Mouse (Mus musculus) forebrain, embryonic 14.5 days (tissue): ENCODE measurements around the gene Gm10097. TPM values are rescaled to one million over a fixed set of nuclear protein-coding genes. Genes with fewer than 3 reads are reported as not detected.

Source experiments
- ATAC-seq: fragments of 200-750 bp; cut with Nextera tagmentation; 2 replicates; pipeline ENCODE4 v1.8.0; 2017; ENCODE audit warnings: mild to moderate bottlenecking, moderate library complexity
- DNase-seq: peaks from one replicate; pipeline ENCODE4 v3.0.0-alpha.2; 2015; ENCODE audit warnings: low spot score
- H3K27ac ChIP-seq: fragments of 300-500 bp; sonication (generic); 2 replicates; pipeline ENCODE4 v1.5.1; 2014; ENCODE audit warnings: low read depth, mild to moderate bottlenecking, control low read depth, low read length, moderate library complexity
- H3K27me3 ChIP-seq: fragments of 300-500 bp; sonication (generic); replicated peaks from 2 replicates; pipeline ENCODE4 v1.6.1; 2014; ENCODE audit warnings: low read length, control low read depth, mixed read lengths; ENCODE audit not compliant: control insufficient read depth, insufficient read depth
- H3K36me3 ChIP-seq: fragments of 300-500 bp; sonication (generic); 2 replicates; pipeline ENCODE4 v1.6.1; 2014; ENCODE audit warnings: low read length, control low read depth; ENCODE audit not compliant: control insufficient read depth, insufficient read depth
- H3K4me1 ChIP-seq: fragments of 300-500 bp; sonication (generic); 2 replicates; pipeline ENCODE4 v1.6.1; 2014; ENCODE audit warnings: antibody characterized with exemption, low read length, control low read depth; ENCODE audit not compliant: control insufficient read depth, insufficient read depth
- H3K4me2 ChIP-seq: fragments of 300-500 bp; sonication (generic); 2 replicates; pipeline ENCODE4 v1.6.1; 2014; ENCODE audit warnings: mild to moderate bottlenecking, control low read depth, low read length
- H3K4me3 ChIP-seq: fragments of 300-500 bp; sonication (generic); 2 replicates; pipeline ENCODE4 v1.5.1; 2014; ENCODE audit warnings: low read depth, low read length, control low read depth
- H3K9ac ChIP-seq: fragments of 300-500 bp; sonication (generic); 2 replicates; pipeline ENCODE4 v1.6.1; 2014; ENCODE audit warnings: mild to moderate bottlenecking, low read length, control low read depth, moderate library complexity
- H3K9me3 ChIP-seq: fragments of 300-500 bp; sonication (generic); replicated peaks from 2 replicates; pipeline ENCODE4 v1.6.1; 2016; ENCODE audit warnings: low read length, control low read depth, mixed read lengths; ENCODE audit not compliant: control insufficient read depth
- WGBS: fragments of 180-500 bp; shearing (Covaris S2); extraction: QIAGEN DNeasy Blood & Tissue Kit; methylation state at CpG from one replicate; pipeline ENCODE4 v1.1.7; 2014; 5-methylcytosine and 5-hydroxymethylcytosine counted together
- polyA plus RNA-seq: library from polyadenylated mRNA; unstranded; fragments of >200 nt; fragmentation: Nextera tagmentation; extraction: Ambion mirVana; gene quantifications from 2 replicates; pipeline ENCODE4 v1.2.1, GENCODE M21; 2014

Gm10097 gene
- not detected in 2 replicates for polyA plus RNA-seq

DNA sequence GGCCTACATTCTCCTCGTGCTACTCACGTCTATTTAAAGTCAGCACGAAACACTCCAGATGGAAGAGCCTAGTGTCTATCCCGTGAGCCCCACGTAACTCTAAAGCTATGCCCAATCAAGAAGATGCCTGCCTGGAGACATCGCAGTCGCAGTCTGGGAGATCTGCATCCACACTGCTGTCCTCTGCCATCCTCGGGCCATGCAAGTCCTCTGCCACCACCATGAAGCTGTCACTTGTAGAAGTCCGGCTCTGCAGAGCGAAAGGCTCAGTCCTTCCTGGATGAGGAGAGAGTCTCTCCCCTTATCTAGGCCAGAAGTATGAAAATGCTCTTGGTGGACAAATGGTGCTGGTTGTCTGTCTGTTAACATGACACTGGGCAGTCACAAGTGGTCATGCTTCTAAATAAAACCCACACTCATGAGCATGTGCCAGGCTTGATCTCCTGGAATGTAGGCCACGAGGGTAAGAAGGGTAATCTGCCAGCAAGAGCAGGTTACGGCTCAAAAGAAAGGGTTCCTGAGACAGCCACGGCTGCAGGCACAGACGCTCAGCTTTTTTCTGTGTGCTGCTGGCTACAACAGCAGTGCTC is at the start of gene Gm10097:
Gene Gm10097 (plus strand): TSS at position 517 of the 590 bp plus-strand sequence.
- Histone ChIP-seq H3K27me3 (no peaks in the 10 kb centered on the region), H3K36me3 (no peaks in the 10 kb centered on the region), H3K9ac (no peak within 1 kb of the TSS), H3K9me3 (no peaks in the 10 kb centered on the region), H3K27ac (no peak within 1 kb of the TSS), H3K4me3 (no peak within 1 kb of the TSS), H3K4me2 (no peak within 1 kb of the TSS), H3K4me1 (no peaks in the 10 kb centered on the region)
- ATAC-seq (no peak), DNase-seq (no peak)
- 85% methylated on average over 14 of the region's 14 CpGs for WGBS

DNA sequence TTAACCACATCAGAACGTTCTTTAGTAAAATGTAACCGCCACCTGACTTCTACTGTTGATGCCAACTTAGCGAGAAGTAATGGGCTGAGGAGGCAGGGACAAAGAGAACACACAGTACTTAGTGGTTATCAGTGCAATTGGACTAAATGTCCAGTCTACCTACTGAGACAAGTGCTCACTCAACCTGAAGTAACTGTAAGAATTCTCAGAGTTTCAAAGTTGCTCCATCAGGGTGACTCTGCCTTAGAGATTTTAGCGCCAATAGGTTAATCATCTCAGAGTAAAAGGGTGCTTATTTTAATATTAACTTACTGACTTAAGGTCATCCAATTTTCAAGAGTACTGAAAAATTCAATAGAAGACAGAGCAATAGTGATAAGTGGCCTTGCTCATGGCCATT is 43.1 kb upstream of the Gm10097 start:
- Histone ChIP-seq H3K4me2 (no peak overlapping the region), H3K27me3 (no peaks in the 10 kb centered on the region), H3K9ac (no peak overlapping the region), H3K4me3 (no peak overlapping the region), H3K36me3 (no peaks in the 10 kb centered on the region), H3K9me3 (no peaks in the 10 kb centered on the region), H3K4me1 (no peaks in the 10 kb centered on the region), H3K27ac (no peak overlapping the region)
- 90% methylated on average over 4 of the region's 4 CpGs for WGBS
- ATAC-seq (no peak), DNase-seq (no peak)

DNA sequence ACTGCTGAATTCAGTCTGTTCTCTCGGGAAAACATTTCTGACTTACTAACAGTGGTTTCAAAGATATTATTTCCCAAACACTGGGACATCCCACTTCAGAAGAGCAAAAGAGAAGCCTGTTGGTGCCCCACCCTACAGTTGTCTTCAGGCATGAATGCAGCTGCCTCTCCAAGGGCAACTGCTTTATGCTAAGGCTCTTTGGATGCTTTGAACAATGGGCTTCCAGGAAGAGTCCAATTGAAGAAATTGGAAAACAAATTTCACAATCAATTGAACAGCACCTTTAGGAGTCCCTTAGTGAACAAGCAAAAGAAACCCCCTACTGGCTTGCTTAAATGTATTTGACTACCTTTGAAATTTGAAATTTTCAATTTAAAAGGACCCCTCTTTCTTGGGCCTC is 41.8 kb upstream of the Gm10097 start:
- no peak overlapping the region for H3K27ac ChIP-seq
- ATAC-seq (no peak), DNase-seq (no peak)
- no peaks in the 10 kb centered on the region for H3K36me3 ChIP-seq
- no peak overlapping the region for H3K9ac ChIP-seq
- H3K4me1 ChIP-seq = no peaks in the 10 kb centered on the region; the same call in 1 of the 2 replicates
- H3K4me3 ChIP-seq = no peak overlapping the region
- WGBS = 73% methylated on average over 1 of the region's 1 CpGs
- no peaks in the 10 kb centered on the region for H3K9me3 ChIP-seq
- no peaks in the 10 kb centered on the region for H3K27me3 ChIP-seq
- H3K4me2 ChIP-seq = no peak overlapping the region

DNA sequence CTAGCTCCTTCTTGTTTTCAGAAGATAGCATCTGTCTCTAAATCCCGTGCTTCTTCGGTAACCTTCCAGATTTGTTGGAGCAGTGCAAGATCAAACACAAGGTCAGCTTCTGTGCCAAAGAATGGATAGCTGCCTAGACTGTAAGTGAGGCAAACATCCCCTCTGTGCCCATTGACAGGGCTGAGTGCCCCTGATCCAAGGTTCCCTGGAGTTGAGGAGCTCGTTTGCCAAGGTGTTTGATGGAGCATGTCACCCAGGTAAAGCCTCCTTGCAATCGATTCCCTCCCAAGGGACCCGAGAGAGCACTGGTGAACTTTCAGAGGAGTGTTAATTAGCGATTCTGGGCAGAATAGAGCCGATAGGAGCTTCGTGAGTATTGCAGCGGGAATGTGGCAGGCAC is 40.7 kb upstream of the Gm10097 start:
- no peaks in the 10 kb centered on the region for H3K9me3 ChIP-seq
- DNase-seq (no peak), ATAC-seq (no peak)
- no peak overlapping the region for H3K27ac ChIP-seq
- no peak overlapping the region for H3K4me2 ChIP-seq
- H3K4me1 ChIP-seq = no peaks in the 10 kb centered on the region; the same call in 1 of the 2 replicates
- H3K27me3 ChIP-seq = no peaks in the 10 kb centered on the region
- WGBS = 77% methylated on average over 9 of the region's 9 CpGs
- H3K4me3 ChIP-seq = no peak overlapping the region
- no peak overlapping the region for H3K9ac ChIP-seq
- H3K36me3 ChIP-seq = no peaks in the 10 kb centered on the region

DNA sequence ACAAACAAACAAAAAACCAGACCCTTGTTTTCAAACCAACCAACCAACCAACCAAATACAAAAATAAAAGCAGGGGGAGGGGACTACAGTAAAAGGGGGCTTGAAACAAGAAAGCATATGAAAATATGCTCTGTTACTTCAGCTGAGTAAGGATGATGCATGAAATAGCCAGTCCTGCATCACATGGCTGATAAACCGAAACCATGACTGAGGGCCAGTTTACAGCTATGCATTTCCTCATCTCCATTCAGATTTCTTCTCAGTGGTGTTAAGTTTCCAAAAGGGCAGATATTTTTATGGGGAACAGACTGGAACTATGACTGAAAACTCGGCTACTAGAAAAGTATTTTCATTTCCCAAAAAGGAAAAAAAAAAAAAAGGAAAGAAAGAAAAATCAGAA is 39.8 kb upstream of the Gm10097 start:
- H3K4me3 ChIP-seq = no peak overlapping the region
- no peaks in the 10 kb centered on the region for H3K36me3 ChIP-seq
- no peak for DNase-seq
- no peaks in the 10 kb centered on the region for H3K27me3 ChIP-seq
- H3K4me1 ChIP-seq = no peaks in the 10 kb centered on the region; the same call in 1 of the 2 replicates
- 85% methylated on average over 2 of the region's 2 CpGs for WGBS
- H3K27ac ChIP-seq = no peak overlapping the region
- no peak overlapping the region for H3K9ac ChIP-seq
- H3K9me3 ChIP-seq = no peaks in the 10 kb centered on the region
- H3K4me2 ChIP-seq = no peak overlapping the region
- no peak for ATAC-seq

DNA sequence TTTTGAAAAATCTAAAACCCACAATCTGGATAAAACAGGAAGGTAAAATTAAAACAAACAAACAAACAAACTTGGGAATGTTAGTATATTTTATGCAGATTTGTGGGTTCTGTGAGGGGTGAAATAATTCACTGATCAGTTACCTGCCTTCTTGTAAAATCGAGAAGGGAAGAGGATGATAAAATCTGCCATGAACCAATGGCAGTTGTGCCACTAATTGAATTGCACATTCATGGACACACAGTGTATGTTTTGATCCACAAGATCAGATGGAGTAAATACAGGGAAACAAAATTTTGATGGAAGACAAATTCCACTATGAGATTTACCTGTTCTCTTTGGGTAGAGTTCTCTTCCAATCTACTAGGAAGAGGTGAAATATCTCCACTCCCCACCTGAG is 39.1 kb upstream of the Gm10097 start:
- Histone ChIP-seq H3K27me3 (no peaks in the 10 kb centered on the region), H3K36me3 (no peaks in the 10 kb centered on the region), H3K27ac (no peak overlapping the region), H3K9ac (no peak overlapping the region), H3K4me2 (no peak overlapping the region), H3K4me1 (no peaks in the 10 kb centered on the region; the same call in 1 of the 2 replicates), H3K4me3 (no peak overlapping the region), H3K9me3 (no peaks in the 10 kb centered on the region)
- no peak for ATAC-seq
- no peak for DNase-seq
- WGBS = 85% methylated on average over 1 of the region's 1 CpGs

DNA sequence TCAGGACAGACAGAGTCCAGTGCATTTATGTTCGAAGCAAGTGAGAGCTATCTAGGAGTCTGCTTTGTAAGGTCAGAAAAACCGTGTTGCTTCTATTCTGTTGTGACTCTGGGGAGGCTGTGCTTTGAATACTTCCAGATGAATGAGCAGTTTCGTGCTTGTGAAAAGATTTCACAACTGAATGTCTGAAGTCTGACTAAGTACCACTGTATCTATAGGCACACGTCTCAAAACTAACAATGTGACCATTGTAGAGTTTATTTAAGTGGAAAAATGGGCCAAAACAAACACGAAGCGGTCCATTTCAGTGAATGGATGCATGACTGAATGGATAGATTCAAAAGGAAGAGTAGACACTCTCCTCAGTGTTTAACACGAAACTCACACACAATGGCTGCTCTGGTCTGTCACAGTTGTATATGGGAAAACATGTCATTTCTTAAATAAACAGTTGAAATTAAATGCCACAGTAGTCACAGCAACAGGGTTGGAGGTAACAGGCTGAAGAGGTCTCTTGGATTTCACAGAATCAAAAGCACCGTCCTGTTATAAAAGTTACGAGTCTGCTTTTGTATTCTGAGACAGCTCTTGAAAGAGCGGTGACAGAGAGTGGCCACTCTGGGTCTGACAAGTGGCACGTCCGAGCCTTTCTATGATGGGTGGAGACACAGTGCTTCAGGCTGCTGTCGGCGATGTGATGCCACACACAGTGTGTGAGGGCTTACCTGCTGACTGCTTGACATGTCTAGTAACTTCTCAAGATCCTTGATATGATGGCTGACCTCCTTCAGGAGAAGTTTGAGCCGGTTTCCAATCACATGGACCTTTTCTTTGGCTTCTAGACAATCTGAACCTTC is 36.6 kb upstream of the Gm10097 start:
- Histone ChIP-seq H3K4me2 (no peak overlapping the region), H3K9me3 (no peaks in the 10 kb centered on the region), H3K27me3 (no peaks in the 10 kb centered on the region), H3K4me1 (no peaks in the 10 kb centered on the region; the same call in 1 of the 2 replicates), H3K27ac (no peak overlapping the region), H3K9ac (no peak overlapping the region), H3K4me3 (no peak overlapping the region), H3K36me3 (no peaks in the 10 kb centered on the region)
- 25% methylated on average over 15 of the region's 15 CpGs for WGBS
- DNase-seq = peak; percentile 62
- ATAC-seq = peak; percentile 50; the same call in 1 of the 2 replicates

DNA sequence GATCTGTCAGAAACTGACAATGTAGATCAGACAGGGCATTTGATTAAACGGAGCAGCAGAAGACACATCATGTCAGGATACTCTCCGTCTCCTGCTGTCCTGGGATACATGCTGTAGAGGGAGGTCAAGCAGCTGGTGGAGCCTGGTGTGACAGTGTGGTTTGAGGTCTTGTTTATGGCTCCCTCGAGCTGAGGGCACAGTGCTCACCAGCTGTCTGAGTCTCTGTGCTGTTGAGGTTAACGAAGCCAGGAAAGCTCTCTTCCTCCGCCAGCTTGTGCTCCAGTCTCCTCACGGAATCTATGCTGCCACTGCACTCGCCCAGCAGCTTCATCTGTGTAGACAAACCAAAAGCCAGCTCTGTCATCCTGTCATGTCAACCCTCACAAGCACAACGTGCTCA is 27.7 kb upstream of the Gm10097 start:
- Histone ChIP-seq H3K27ac (no peak overlapping the region), H3K4me1 (no peaks in the 10 kb centered on the region), H3K9ac (no peak overlapping the region), H3K4me2 (no peak overlapping the region), H3K4me3 (no peak overlapping the region), H3K27me3 (no peaks in the 10 kb centered on the region), H3K36me3 (no peaks in the 10 kb centered on the region), H3K9me3 (no peaks in the 10 kb centered on the region)
- WGBS = 77% methylated on average over 8 of the region's 8 CpGs
- DNase-seq (no peak), ATAC-seq (no peak)

DNA sequence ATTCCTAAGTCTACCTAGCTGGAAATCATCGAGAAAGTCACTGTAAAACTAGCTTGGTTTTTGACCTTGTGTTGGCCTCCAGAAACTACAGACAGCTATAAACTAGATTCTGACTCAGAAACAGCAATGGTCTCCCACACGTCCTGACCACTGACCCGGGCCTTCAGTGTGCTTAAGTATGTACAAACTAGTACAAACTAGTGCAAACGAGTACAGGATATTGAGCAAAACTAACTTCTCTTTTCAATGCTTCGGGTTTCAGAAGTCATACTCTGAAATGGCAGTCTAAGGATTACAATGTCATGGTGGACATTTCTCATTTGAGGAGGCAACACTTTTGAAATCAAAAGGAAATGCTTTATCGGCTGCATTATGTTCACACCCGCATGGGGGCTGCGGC is 24.5 kb upstream of the Gm10097 start:
- no peak overlapping the region for H3K9ac ChIP-seq
- H3K4me2 ChIP-seq = no peak overlapping the region
- no peaks in the 10 kb centered on the region for H3K9me3 ChIP-seq
- H3K27me3 ChIP-seq = no peaks in the 10 kb centered on the region
- 90% methylated on average over 8 of the region's 8 CpGs for WGBS
- ATAC-seq (no peak), DNase-seq (no peak)
- H3K4me1 ChIP-seq = no peaks in the 10 kb centered on the region
- H3K4me3 ChIP-seq = no peak overlapping the region
- no peak overlapping the region for H3K27ac ChIP-seq
- no peaks in the 10 kb centered on the region for H3K36me3 ChIP-seq
